Mouse (Mus musculus) midbrain, embryonic 16.5 days (tissue): ENCODE results near the gene Lrba. TPM values are rescaled to one million over a fixed set of nuclear protein-coding genes. Genes with fewer than 3 reads are reported as not detected.

ENCODE experiments used
- ATAC-seq: fragments of 200-750 bp; cut with Nextera tagmentation; 2 replicates; pipeline ENCODE4 v1.8.0; 2017; ENCODE audit warnings: moderate TSS enrichment
- H3K27ac ChIP-seq: fragments of 300-500 bp; sonication (generic); 2 replicates; pipeline ENCODE4 v1.5.1; 2014; ENCODE audit warnings: mild to moderate bottlenecking, low read length, mixed read lengths
- H3K27me3 ChIP-seq: fragments of 300-500 bp; sonication (generic); 2 replicates; pipeline ENCODE4 v1.6.1; 2014; ENCODE audit warnings: low read depth, low read length, mixed read lengths; ENCODE audit not compliant: control insufficient read depth, insufficient read depth
- H3K36me3 ChIP-seq: fragments of 300-500 bp; sonication (generic); 2 replicates; pipeline ENCODE4 v1.6.1; 2014; ENCODE audit warnings: mild to moderate bottlenecking, low read length, moderate library complexity, mixed read lengths; ENCODE audit not compliant: control insufficient read depth, insufficient read depth
- H3K4me1 ChIP-seq: fragments of 300-500 bp; sonication (generic); 2 replicates; pipeline ENCODE4 v1.6.1; 2014; ENCODE audit warnings: mild to moderate bottlenecking, low read length, mixed read lengths; ENCODE audit not compliant: control insufficient read depth, insufficient read depth
- H3K4me2 ChIP-seq: fragments of 300-500 bp; sonication (generic); 2 replicates; pipeline ENCODE4 v1.6.1; 2014; ENCODE audit warnings: mild to moderate bottlenecking, low read length, mixed read lengths
- H3K4me3 ChIP-seq: fragments of 300-500 bp; sonication (generic); 2 replicates; pipeline ENCODE4 v1.5.1; 2014; ENCODE audit warnings: low read depth, mild to moderate bottlenecking, low read length, moderate library complexity, mixed read lengths
- H3K9ac ChIP-seq: fragments of 300-500 bp; sonication (generic); 2 replicates; pipeline ENCODE4 v1.6.1; 2014; ENCODE audit warnings: low read depth, low read length, mixed read lengths
- H3K9me3 ChIP-seq: fragments of 300-500 bp; sonication (generic); replicated peaks from 2 replicates; pipeline ENCODE4 v1.6.1; 2014; ENCODE audit warnings: mild to moderate bottlenecking, low read length, mixed read lengths; ENCODE audit not compliant: control insufficient read depth, poor library complexity, severe bottlenecking
- WGBS: fragments of 180-500 bp; shearing (Covaris S2); extraction: QIAGEN DNeasy Blood & Tissue Kit; methylation state at CpG from one replicate; pipeline ENCODE4 v1.1.7; 2014; 5-methylcytosine and 5-hydroxymethylcytosine counted together
- polyA plus RNA-seq: library from polyadenylated mRNA; unstranded; fragments of >200 nt; fragmentation: Nextera tagmentation; extraction: Ambion mirVana; gene quantifications from 2 replicates; pipeline ENCODE4 v1.2.1, GENCODE M21; 2015

Gene Lrba
- polyA plus RNA-seq, 1 experiment from 2014 or later = 4.5 TPM

DNA sequence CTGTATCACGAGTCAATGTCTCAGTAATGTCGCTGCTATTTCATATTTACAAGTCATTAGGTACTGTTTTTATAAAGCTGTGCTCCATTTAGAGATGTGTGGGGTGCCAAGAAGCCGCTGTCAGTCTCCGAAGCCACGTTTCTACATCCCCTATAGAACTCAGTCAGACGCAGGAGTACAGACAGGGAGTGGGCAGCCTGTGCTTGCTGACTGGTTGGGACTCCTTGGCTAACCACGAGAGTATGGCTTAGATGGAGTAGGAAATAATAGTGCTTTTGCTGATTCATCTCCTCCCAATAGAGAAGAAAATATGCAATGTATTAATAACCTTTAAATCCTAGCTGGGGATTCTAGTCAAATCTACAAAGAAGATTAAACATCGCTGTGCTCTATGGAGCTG, 576.4 kb downstream of the Lrba start:
- 87% methylated on average over 8 of the region's 8 CpGs for WGBS

DNA sequence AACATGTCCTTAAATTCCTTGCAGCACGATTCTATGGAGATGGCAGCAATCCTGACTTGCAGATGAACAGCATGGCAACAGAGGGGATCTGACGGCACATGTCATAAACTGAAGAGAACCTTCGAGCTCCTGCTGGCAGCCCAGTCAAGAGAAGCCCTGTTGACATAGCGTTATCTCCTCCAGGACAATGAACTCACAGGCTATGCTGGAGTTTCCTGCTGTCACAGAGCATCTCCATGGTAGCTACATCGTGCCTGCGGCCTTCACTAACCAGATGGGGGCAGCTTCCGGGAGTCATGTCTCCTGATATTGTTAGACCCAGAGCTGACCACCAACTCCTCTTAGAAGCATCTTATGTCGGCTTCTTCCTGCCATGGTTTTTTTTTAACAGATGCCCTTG, 578.3 kb downstream of the Lrba start:
- no peaks in the 10 kb centered on the region for H3K9me3 ChIP-seq
- no peaks in the 10 kb centered on the region for H3K27me3 ChIP-seq
- H3K4me3 ChIP-seq = no peak overlapping the region
- no peak overlapping the region for H3K27ac ChIP-seq
- ATAC-seq = no peak
- H3K9ac ChIP-seq = no peak overlapping the region
- peaks cover 15% of the 10 kb centered on the region for H3K36me3 ChIP-seq
- H3K4me1 ChIP-seq = no peaks in the 10 kb centered on the region
- no peak overlapping the region for H3K4me2 ChIP-seq
- WGBS = 46% methylated on average over 8 of the region's 8 CpGs

More for the DNA sequence above, 576.4 kb downstream of the Lrba start:
- H3K27ac ChIP-seq = 0 out of 2 replicates have a peak overlapping the region, but pooled peaks have one; percentile 7
- no peak overlapping the region for H3K4me2 ChIP-seq
- H3K9ac ChIP-seq = no peak overlapping the region
- no peak for ATAC-seq
- no peaks in the 10 kb centered on the region for H3K27me3 ChIP-seq
- H3K36me3 ChIP-seq = peaks cover 21% of the 10 kb centered on the region
- no peak overlapping the region for H3K4me3 ChIP-seq
- no peaks in the 10 kb centered on the region for H3K4me1 ChIP-seq
- H3K9me3 ChIP-seq = no peaks in the 10 kb centered on the region

DNA sequence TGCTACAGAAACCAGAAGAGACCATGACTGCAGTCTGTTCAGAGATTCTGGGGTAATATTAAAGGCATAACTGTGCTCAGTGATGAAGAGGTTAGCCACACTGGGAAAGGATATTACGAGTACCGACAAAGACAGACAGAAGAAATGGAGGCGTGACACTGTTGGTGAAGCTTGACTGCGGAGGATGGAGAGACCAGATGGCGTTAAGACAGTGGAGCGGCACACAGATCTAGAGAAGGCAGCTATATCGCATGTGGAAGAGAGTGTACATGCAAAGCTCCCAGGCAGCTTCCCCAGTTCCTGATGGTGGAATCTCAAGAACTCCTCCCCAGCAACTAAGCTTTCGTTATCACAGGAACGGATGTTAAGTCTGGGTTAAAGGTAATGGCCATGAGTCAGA, 579.8 kb downstream of the Lrba start:
- WGBS = 88% methylated on average over 9 of the region's 9 CpGs
- H3K4me1 ChIP-seq = no peaks in the 10 kb centered on the region
- H3K9ac ChIP-seq = no peak overlapping the region
- H3K27me3 ChIP-seq = no peaks in the 10 kb centered on the region
- no peak for ATAC-seq
- H3K36me3 ChIP-seq = peaks cover 10% of the 10 kb centered on the region
- no peak overlapping the region for H3K4me3 ChIP-seq
- no peaks in the 10 kb centered on the region for H3K9me3 ChIP-seq
- no peak overlapping the region for H3K27ac ChIP-seq
- H3K4me2 ChIP-seq = no peak overlapping the region

DNA sequence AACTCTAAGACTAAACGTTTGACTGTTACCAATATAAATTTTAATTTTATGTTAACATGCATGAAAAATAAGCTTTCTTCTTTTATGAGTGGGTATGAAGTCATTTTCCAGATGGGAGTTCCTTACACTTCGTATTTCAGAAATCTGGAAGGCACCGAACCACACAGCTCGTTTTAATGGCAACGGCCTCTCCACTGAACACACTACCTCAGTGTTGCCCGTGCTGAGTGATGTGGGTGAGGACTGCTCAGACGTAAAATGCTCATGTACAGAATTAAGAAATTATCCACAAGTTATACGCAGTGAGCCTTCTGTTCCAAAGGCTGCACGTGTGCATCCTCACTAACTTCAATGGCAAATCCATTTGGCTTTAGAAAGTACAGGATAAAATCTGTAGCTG, 582.4 kb downstream of the Lrba start:
- Histone ChIP-seq H3K4me2 (no peak overlapping the region), H3K4me3 (no peak overlapping the region), H3K9me3 (no peaks in the 10 kb centered on the region), H3K4me1 (peaks cover 6% of the 10 kb centered on the region), H3K27ac (no peak overlapping the region), H3K36me3 (peaks cover 9% of the 10 kb centered on the region), H3K9ac (no peak overlapping the region), H3K27me3 (no peaks in the 10 kb centered on the region)
- 95% methylated on average over 9 of the region's 9 CpGs for WGBS
- no peak for ATAC-seq

DNA sequence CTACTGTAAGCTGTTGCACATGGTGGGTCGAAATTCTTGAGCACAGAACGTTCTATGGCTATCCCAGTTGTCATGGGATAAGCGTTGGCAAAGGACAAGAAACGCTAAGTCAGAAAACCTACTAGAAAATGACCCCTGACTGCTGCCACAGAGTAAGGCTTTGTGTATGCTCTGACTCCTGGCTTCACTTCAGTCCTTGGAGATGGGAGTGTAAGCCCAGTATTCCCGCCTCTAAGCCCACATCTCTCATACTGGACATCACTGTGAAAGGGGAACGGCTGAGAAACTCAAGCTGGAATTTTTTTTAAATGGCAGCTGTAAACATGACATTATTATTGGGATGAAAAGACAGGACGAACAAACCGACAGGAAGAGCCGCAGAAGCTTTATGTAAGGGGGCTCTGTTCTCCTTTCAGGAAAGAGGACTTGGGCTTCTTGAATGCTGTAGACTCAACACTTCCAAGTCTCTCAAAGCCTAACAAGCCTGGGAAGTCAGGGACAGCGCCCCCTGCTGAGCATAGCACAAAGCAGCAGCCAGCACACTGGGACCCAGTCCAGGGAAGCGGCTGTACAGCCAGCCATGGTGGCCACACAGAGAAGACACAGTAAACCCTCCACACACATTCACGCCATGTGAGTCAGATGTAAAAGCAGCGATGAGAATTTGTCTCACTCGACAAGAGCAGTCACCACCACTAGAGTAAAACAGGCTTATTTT, 583.4 kb downstream of the Lrba start:
- 73% methylated on average over 14 of the region's 14 CpGs for WGBS

DNA sequence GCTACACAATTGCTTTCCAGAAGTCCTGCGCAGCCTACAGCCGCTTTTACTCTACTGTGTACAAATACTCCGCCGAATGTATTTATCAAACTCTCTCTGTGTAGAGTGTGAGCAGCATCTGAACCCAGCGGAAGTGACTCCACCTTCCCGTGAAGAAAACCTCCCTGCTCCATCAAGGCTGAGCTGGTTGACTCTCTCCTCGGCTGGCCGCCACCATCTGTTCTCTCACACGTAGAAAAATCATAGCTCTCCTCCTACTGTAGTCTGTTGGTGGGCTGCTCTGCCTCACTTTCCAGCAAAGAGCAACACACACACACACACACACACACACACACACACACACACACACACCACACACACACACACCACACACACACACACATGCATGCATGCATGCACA, 584.7 kb downstream of the Lrba start:
- H3K9me3 ChIP-seq = no peaks in the 10 kb centered on the region
- peaks cover 11% of the 10 kb centered on the region for H3K36me3 ChIP-seq
- H3K4me2 ChIP-seq = no peak overlapping the region
- peaks cover 6% of the 10 kb centered on the region for H3K4me1 ChIP-seq
- H3K4me3 ChIP-seq = no peak overlapping the region
- H3K27me3 ChIP-seq = no peaks in the 10 kb centered on the region
- WGBS = 84% methylated on average over 9 of the region's 9 CpGs
- no peak overlapping the region for H3K9ac ChIP-seq
- H3K27ac ChIP-seq = no peak overlapping the region
- ATAC-seq = no peak

More for the DNA sequence above, 583.4 kb downstream of the Lrba start:
- no peak; the same call in 1 of the 2 replicates for ATAC-seq
- Histone ChIP-seq H3K4me1 (peaks cover 6% of the 10 kb centered on the region), H3K27me3 (no peaks in the 10 kb centered on the region), H3K9ac (no peak overlapping the region), H3K9me3 (no peaks in the 10 kb centered on the region), H3K27ac (no peak overlapping the region), H3K4me3 (no peak overlapping the region), H3K36me3 (peaks cover 9% of the 10 kb centered on the region), H3K4me2 (no peak overlapping the region)

DNA sequence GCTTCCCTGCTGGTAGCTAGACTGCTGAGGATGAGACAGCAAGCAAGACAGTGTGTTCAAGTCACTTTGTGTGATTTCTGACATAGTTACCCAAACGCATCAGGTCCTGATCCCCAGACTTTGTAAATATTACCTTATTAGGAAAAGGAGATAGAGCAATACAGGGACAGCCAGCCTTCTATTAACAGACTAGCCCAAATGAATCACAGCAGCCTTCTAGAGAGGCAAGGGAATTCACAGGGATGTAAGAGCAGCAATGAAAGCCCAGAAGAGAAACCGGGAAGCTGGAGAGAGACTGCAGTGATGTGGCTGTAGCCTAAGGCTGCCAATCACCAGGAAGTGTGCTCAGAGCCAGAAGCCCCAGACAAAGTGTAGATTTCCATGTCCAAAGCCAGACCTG, 585.2 kb downstream of the Lrba start:
- no peak overlapping the region for H3K9ac ChIP-seq
- peaks cover 6% of the 10 kb centered on the region for H3K4me1 ChIP-seq
- 59% methylated on average over 2 of the region's 2 CpGs for WGBS
- no peak for ATAC-seq
- H3K4me3 ChIP-seq = no peak overlapping the region
- no peaks in the 10 kb centered on the region for H3K27me3 ChIP-seq
- H3K4me2 ChIP-seq = no peak overlapping the region
- H3K27ac ChIP-seq = peak overlapping the region; percentile 54; the same call in 1 of the 2 replicates
- H3K36me3 ChIP-seq = peaks cover 10% of the 10 kb centered on the region
- H3K9me3 ChIP-seq = no peaks in the 10 kb centered on the region

DNA sequence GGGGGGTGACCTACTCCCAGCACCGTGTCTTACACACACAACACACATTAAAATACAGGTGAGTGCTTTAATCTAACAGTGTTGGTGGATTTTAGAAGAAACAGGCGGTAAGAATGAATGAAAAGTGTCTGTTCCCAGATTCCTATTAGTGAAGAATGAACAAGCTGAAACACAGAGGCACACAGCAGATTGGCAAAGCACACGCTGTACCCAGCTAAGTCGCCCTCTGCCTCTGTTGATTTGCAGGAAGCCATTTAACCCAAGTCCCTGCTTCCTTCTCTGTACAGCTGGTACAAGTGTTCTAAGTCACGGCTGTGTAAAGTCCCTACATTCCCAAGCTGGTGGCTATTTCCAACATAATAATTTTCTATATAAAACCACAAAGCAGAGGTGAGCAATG, 586.4 kb downstream of the Lrba start:
- Histone ChIP-seq H3K9me3 (no peaks in the 10 kb centered on the region), H3K27me3 (no peaks in the 10 kb centered on the region), H3K9ac (no peak overlapping the region), H3K27ac (no peak overlapping the region), H3K4me3 (no peak overlapping the region), H3K36me3 (peaks cover 9% of the 10 kb centered on the region), H3K4me1 (peaks cover 6% of the 10 kb centered on the region), H3K4me2 (no peak overlapping the region)
- ATAC-seq = no peak
- 78% methylated on average over 5 of the region's 5 CpGs for WGBS

DNA sequence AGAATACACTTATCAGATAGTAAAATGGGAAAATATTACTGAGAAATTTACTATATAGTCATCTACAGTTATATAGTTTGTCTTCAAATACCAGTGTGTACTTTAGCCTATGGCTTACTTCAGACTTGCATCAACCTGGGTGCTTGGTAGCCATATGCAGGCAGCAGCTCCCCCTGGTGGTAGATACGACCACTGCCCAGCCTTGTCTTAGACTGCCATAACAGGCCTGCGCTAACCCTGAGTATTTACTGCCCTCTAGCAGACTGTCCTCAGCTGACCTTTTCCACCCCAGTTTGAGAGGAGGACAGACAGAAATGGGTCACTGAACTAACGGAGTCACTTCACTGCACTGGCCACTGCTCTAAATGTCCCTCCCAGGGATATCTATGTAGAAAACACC, 588.2 kb downstream of the Lrba start:
- peak; percentile 77 for ATAC-seq
- Histone ChIP-seq H3K36me3 (peaks cover 9% of the 10 kb centered on the region), H3K4me3 (no peak overlapping the region), H3K9me3 (no peaks in the 10 kb centered on the region), H3K27ac (no peak overlapping the region), H3K27me3 (no peaks in the 10 kb centered on the region), H3K4me2 (no peak overlapping the region), H3K9ac (no peak overlapping the region), H3K4me1 (peaks cover 6% of the 10 kb centered on the region)
- WGBS = 20% methylated on average over 3 of the region's 3 CpGs
